Mouse (Mus musculus): Measurements from ENCODE around the gene Maml1. TPM values are rescaled to one million over a fixed set of nuclear protein-coding genes. Genes with fewer than 3 reads are reported as not detected.

The Maml1 gene
- polyA plus RNA-seq, 1 experiment from 2014 or later, result 1.5 TPM

GRCm38 (mm10) chr11:50258310-50258709 is 33.8 kb downstream of the Maml1 start:
- Histone ChIP-seq H3K9ac (no peak overlapping the region), H3K4me3 (replicated peaks) (no peak overlapping the region), H3K27me3 (no peaks in the 10 kb centered on the region), H3K4me1 (replicated peaks) (no peaks in the 10 kb centered on the region), H3K9me3 (replicated peaks) (no peaks in the 10 kb centered on the region), H3K4me2 (no peak overlapping the region), H3K36me3 (replicated peaks) (peaks cover 74% of the 10 kb centered on the region), H3K27ac (replicated peaks) (no peak overlapping the region)
- 78% methylated on average over 7 of the region's 7 CpGs for WGBS (ENCODE audit: insufficient replicate concordance)
- ATAC-seq (ENCODE audit: insufficient read depth), result no peak

GRCm38 (mm10) chr11:50256615-50257014 is 35.5 kb downstream of the Maml1 start:
- Histone ChIP-seq H3K9ac (no peak overlapping the region), H3K27me3 (no peaks in the 10 kb centered on the region), H3K4me3 (replicated peaks) (no peak overlapping the region), H3K4me2 (no peak overlapping the region), H3K4me1 (replicated peaks) (0 out of 2 replicates have a peak, but pooled peaks cover 3% of the 10 kb centered on the region), H3K27ac (replicated peaks) (no peak overlapping the region), H3K9me3 (replicated peaks) (no peaks in the 10 kb centered on the region), H3K36me3 (replicated peaks) (peaks cover 58% of the 10 kb centered on the region)
- ATAC-seq (ENCODE audit: insufficient read depth), result no peak
- WGBS (ENCODE audit: insufficient replicate concordance), result 56% methylated on average over 7 of the region's 7 CpGs

DNA sequence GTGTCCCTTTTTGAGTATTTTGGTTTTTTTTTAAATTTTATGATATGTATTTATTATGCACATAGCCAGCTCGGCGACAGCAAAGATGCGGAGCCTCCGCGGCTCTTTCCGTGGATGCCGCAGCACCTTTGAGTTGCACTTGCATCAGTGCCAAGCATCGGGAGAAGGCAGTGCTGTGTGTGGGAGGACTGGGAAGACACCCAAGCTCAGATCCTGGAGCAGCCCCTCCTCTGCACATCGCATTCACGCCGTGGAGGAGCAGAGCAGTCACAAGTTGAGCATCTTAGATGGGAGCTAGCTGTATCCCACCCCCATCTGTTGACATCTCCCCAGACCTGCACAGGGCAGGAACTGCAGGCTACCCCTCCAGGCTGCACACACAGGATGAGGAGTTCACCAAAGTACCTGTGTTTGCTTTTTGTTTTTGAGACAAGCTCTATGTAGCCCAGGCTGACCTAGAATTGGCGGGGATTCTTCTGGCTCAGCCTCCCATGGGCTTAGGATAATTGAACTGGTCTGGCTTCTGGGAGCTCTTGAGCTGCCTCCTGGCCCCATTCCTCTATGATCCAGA is 38.0 kb downstream of the Maml1 start:
- Histone ChIP-seq H3K4me3 (replicated peaks) (no peak overlapping the region), H3K27me3 (no peaks in the 10 kb centered on the region), H3K27ac (replicated peaks) (no peak overlapping the region), H3K4me1 (replicated peaks) (0 out of 2 replicates have a peak, but pooled peaks cover 3% of the 10 kb centered on the region), H3K9ac (no peak overlapping the region), H3K36me3 (replicated peaks) (peaks cover 33% of the 10 kb centered on the region), H3K4me2 (no peak overlapping the region), H3K9me3 (replicated peaks) (no peaks in the 10 kb centered on the region)
- ATAC-seq (ENCODE audit: insufficient read depth), result no peak
- WGBS (ENCODE audit: insufficient replicate concordance), result 79% methylated on average over 12 of the region's 12 CpGs

GRCm38 (mm10) chr11:50253393-50253792 is 38.7 kb downstream of the Maml1 start:
- 72% methylated on average over 1 of the region's 1 CpGs for WGBS (ENCODE audit: insufficient replicate concordance)
- Histone ChIP-seq H3K9me3 (replicated peaks) (no peaks in the 10 kb centered on the region), H3K36me3 (replicated peaks) (peaks cover 26% of the 10 kb centered on the region), H3K4me3 (replicated peaks) (no peak overlapping the region), H3K4me2 (no peak overlapping the region), H3K27ac (replicated peaks) (no peak overlapping the region), H3K27me3 (no peaks in the 10 kb centered on the region), H3K4me1 (replicated peaks) (0 out of 2 replicates have a peak, but pooled peaks cover 3% of the 10 kb centered on the region), H3K9ac (no peak overlapping the region)
- ATAC-seq (ENCODE audit: insufficient read depth), result no peak

GRCm38 (mm10) chr11:50252684-50253265 is 39.3 kb downstream of the Maml1 start:
- H3K36me3 ChIP-seq (replicated peaks), result peaks cover 20% of the 10 kb centered on the region
- no peak overlapping the region for H3K27ac ChIP-seq (replicated peaks)
- 65% methylated on average over 11 of the region's 11 CpGs for WGBS (ENCODE audit: insufficient replicate concordance)
- H3K27me3 ChIP-seq, result no peaks in the 10 kb centered on the region
- no peaks in the 10 kb centered on the region for H3K9me3 ChIP-seq (replicated peaks)
- no peak overlapping the region for H3K4me3 ChIP-seq (replicated peaks)
- 0 out of 2 replicates have a peak, but pooled peaks cover 3% of the 10 kb centered on the region for H3K4me1 ChIP-seq (replicated peaks)
- no peak overlapping the region for H3K4me2 ChIP-seq
- H3K9ac ChIP-seq, result no peak overlapping the region
- ATAC-seq (ENCODE audit: insufficient read depth), result no peak

GRCm38 (mm10) chr11:50252166-50252565 is 39.9 kb downstream of the Maml1 start:
- Histone ChIP-seq H3K9ac (no peak overlapping the region), H3K9me3 (replicated peaks) (no peaks in the 10 kb centered on the region), H3K27me3 (no peaks in the 10 kb centered on the region), H3K27ac (replicated peaks) (no peak overlapping the region), H3K4me2 (no peak overlapping the region), H3K4me3 (replicated peaks) (no peak overlapping the region), H3K4me1 (replicated peaks) (0 out of 2 replicates have a peak, but pooled peaks cover 3% of the 10 kb centered on the region), H3K36me3 (replicated peaks) (peaks cover 14% of the 10 kb centered on the region)
- 58% methylated on average over 3 of the region's 3 CpGs for WGBS (ENCODE audit: insufficient replicate concordance)
- ATAC-seq (ENCODE audit: insufficient read depth), result no peak

- H3K36me3 ChIP-seq (replicated peaks), result no peaks in the 10 kb centered on the region
- no peak overlapping the region for H3K4me2 ChIP-seq
- H3K9ac ChIP-seq, result no peak overlapping the region
- 0 out of 2 replicates have a peak, but pooled peaks cover 5% of the 10 kb centered on the region for H3K4me1 ChIP-seq (replicated peaks)
- no peaks in the 10 kb centered on the region for H3K9me3 ChIP-seq (replicated peaks)
- no peak overlapping the region for H3K27ac ChIP-seq (replicated peaks)
- no peak for ATAC-seq (ENCODE audit: insufficient read depth)
- no peaks in the 10 kb centered on the region for H3K27me3 ChIP-seq
- WGBS (ENCODE audit: insufficient replicate concordance), result 65% methylated on average over 7 of the region's 7 CpGs
- no peak overlapping the region for H3K4me3 ChIP-seq (replicated peaks)
Observed at GRCm38 (mm10) chr11:50248473-50249171, 43.5 kb downstream of the Maml1 start.

DNA sequence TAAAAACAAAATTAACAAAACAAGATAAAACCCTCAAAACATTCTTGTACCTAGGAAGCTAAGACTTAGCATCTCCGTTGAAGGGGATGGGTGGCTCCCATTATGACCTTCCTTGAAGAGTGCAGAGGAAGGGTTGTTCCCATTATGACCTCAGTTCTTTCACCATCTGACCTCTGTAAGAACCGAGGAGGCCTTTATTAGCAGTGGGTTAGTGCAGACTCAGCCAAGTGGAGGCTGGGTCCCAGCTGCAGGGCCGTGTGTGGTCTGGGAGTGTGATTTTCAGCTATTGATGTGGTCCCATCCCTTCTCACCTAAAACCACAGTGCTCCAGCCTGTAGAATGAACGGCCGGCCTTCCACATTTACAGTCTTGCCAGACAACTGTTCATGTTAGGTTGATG is 46.8 kb downstream of the Maml1 start:
- Histone ChIP-seq H3K27ac (replicated peaks) (no peak overlapping the region), H3K4me3 (replicated peaks) (no peak overlapping the region), H3K9me3 (replicated peaks) (no peaks in the 10 kb centered on the region), H3K4me1 (replicated peaks) (peaks cover 7% of the 10 kb centered on the region; the same call in 1 of the 2 replicates), H3K9ac (no peak overlapping the region), H3K27me3 (no peaks in the 10 kb centered on the region), H3K36me3 (replicated peaks) (no peaks in the 10 kb centered on the region), H3K4me2 (no peak overlapping the region)
- no peak for ATAC-seq (ENCODE audit: insufficient read depth)
- 65% methylated on average over 5 of the region's 5 CpGs for WGBS (ENCODE audit: insufficient replicate concordance)

- ATAC-seq (ENCODE audit: insufficient read depth), result no peak
- Histone ChIP-seq H3K9ac (no peak overlapping the region), H3K4me2 (no peak overlapping the region), H3K9me3 (replicated peaks) (no peaks in the 10 kb centered on the region), H3K4me3 (replicated peaks) (no peak overlapping the region), H3K36me3 (replicated peaks) (no peaks in the 10 kb centered on the region), H3K4me1 (replicated peaks) (peaks cover 17% of the 10 kb centered on the region), H3K27ac (replicated peaks) (no peak overlapping the region), H3K27me3 (no peaks in the 10 kb centered on the region)
- 44% methylated on average over 6 of the region's 6 CpGs for WGBS (ENCODE audit: insufficient replicate concordance)
Observed at GRCm38 (mm10) chr11:50243926-50244325, 48.2 kb downstream of the Maml1 start.

- Histone ChIP-seq H3K9ac (no peak overlapping the region), H3K4me3 (replicated peaks) (no peak overlapping the region), H3K4me2 (no peak overlapping the region), H3K27ac (replicated peaks) (no peak overlapping the region), H3K36me3 (replicated peaks) (peaks cover 4% of the 10 kb centered on the region), H3K4me1 (replicated peaks) (peaks cover 51% of the 10 kb centered on the region), H3K9me3 (replicated peaks) (no peaks in the 10 kb centered on the region), H3K27me3 (peaks cover 14% of the 10 kb centered on the region)
- ATAC-seq (ENCODE audit: insufficient read depth), result no peak
- WGBS (ENCODE audit: insufficient replicate concordance), result 30% methylated on average over 7 of the region's 7 CpGs
Observed at GRCm38 (mm10) chr11:50240235-50240911, 51.7 kb downstream of the Maml1 start.
